Mouse (Mus musculus): Measurements from ENCODE around the gene Pcp4.

Pcp4 gene

GRCm38 (mm10) chr16:96563350-96564257, 96.2 kb downstream of the Pcp4 start:
- no peak for DNase-seq (ENCODE audit: low read depth, low spot score)

GRCm38 (mm10) chr16:96567428-96567827, 100.0 kb downstream of the Pcp4 start:
- no peak for DNase-seq (ENCODE audit: low read depth, low spot score)
